8 mouse cellular contexts compared by ENCODE assay signal in the genomic region with DNA sequence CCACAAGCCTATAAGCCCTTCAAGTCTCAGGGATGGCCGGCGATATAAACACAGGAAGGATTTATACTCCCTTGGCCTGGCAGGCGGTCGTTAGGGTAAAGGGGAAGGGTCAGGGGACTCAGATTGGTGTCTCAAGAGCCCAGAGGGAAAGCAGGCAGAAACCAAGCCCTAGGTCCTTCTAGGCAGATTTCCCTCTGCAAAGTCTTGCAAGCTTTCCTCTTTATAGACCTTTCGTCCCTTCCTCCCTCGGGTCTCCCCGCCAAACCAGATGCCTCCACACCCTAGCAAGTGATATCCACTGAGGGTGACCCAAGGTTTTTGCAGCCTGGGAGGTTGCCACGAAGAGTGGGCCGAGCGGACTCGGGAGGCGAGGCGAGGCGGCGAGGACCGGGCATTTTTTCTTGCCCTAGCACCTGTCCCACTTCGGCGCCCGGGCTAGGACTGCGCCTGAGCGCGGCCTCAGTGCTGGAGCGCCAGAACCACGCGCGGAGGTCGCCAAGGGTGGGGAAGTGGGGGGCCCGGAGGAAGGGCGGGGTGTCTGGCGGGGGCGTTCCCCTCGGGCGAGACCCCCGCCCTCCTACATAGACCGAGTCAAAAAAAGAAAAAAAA. TPM values are rescaled to one million over a fixed set of nuclear protein-coding genes. Genes with fewer than 3 reads are reported as not detected.
A peak's percentile ranks its signal among the peaks of the same experiment; 100 is the strongest.
DNase-seq lines count a peak whose midpoint lies in the region; ATAC-seq and TF ChIP-seq lines count a peak whose summit lies in the region.

No protein-coding gene starts in this region.

- no peak for ATAC-seq in hindbrain, embryonic 13.5 days (ENCODE audit: low FRiP score)
- ATAC-seq in liver, embryonic 11.5 days (replicated peaks; ENCODE audit: low FRiP score), result no peak
- ATAC-seq in neural tube, embryonic 13.5 days (ENCODE audit: low read depth), result no peak

- H3K27me3 ChIP-seq in hindbrain, embryonic 13.5 days, result no peaks in the 10 kb centered on the region
- peaks cover 28% of the 10 kb centered on the region for H3K27me3 ChIP-seq in liver, embryonic 11.5 days (replicated peaks; ENCODE audit: control insufficient read depth, insufficient read depth, low read length)
- peaks cover 3% of the 10 kb centered on the region; the same call in 1 of the 2 replicates for H3K27me3 ChIP-seq in neural tube, embryonic 13.5 days

- H3K27ac ChIP-seq in embryonic fibroblast, embryonic 13.5 days (ENCODE audit: insufficient read depth, low read length), result no peak overlapping the region
- no peak overlapping the region for H3K27ac ChIP-seq in hindbrain, embryonic 13.5 days
- H3K27ac ChIP-seq in liver, embryonic 11.5 days (ENCODE audit: low read depth, low read length), result no peak overlapping the region
- H3K27ac ChIP-seq in neural tube, embryonic 13.5 days (replicated peaks), result no peak overlapping the region

- H3K4me3 ChIP-seq in embryonic fibroblast, embryonic 13.5 days (ENCODE audit: insufficient read depth, low read length), result peak overlapping the region; percentile 76; the same call in 1 of the 2 replicates
- H3K4me3 ChIP-seq in hindbrain, embryonic 13.5 days, result peak overlapping the region; percentile 59
- H3K4me3 ChIP-seq in liver, embryonic 11.5 days (ENCODE audit: low read depth, low read length), result peak overlapping the region; percentile 65
- H3K4me3 ChIP-seq in neural tube, embryonic 13.5 days, result peak overlapping the region; percentile 58

- TF ChIP-seq CTCF in embryonic fibroblast, embryonic 13.5 days (IDR thresholded peaks at IDR 0.05; ENCODE audit: borderline replicate concordance, insufficient read depth, low read length), result no peak

- intact Hi-C loops in heart, postnatal 25 days (cut with DNase I), result loop anchor here (1.0 to 2.0 kb wide), 3 partner anchors 18 to 55 kb away; no protein-coding TSS in a partner anchor

- peak overlapping the region; percentile 66 for H3K4me2 ChIP-seq in hindbrain, embryonic 13.5 days
- peak overlapping the region; percentile 76 for H3K4me2 ChIP-seq in liver, embryonic 11.5 days
- peak overlapping the region; percentile 65 for H3K4me2 ChIP-seq in neural tube, embryonic 13.5 days

- DNase-seq in heart, adult 11 months, result peak; percentile 88
- DNase-seq in heart, postnatal 25 days (ENCODE audit: low spot score), result no peak
- peak; percentile 36 for DNase-seq in adrenal gland, adult 2 months
- peak; percentile 36 for DNase-seq in liver, embryonic 11.5 days (ENCODE audit: low spot score)
- DNase-seq in adipocyte (ENCODE audit: low spot score), result no peak

- WGBS in hindbrain, embryonic 13.5 days, result 13% methylated on average over 35 of the region's 35 CpGs
- WGBS in liver, embryonic 11.5 days, result 9% methylated on average over 35 of the region's 35 CpGs
- WGBS in neural tube, embryonic 13.5 days, result 15% methylated on average over 34 of the region's 35 CpGs

- TF ChIP-seq POLR2A in embryonic fibroblast, embryonic 13.5 days (IDR thresholded peaks at IDR 0.05; ENCODE audit: low read depth, low read length), result no peak

- H3K4me1 ChIP-seq in embryonic fibroblast, embryonic 13.5 days (ENCODE audit: control insufficient read depth, insufficient read depth, low read length), result no peaks in the 10 kb centered on the region
- no peaks in the 10 kb centered on the region; the same call in 1 of the 2 replicates for H3K4me1 ChIP-seq in hindbrain, embryonic 13.5 days (replicated peaks)
- H3K4me1 ChIP-seq in liver, embryonic 11.5 days (replicated peaks; ENCODE audit: control insufficient read depth, insufficient read depth, low read length), result no peaks in the 10 kb centered on the region
- peaks cover 6% of the 10 kb centered on the region; the same call in 1 of the 2 replicates for H3K4me1 ChIP-seq in neural tube, embryonic 13.5 days (replicated peaks)

- H3K36me3 ChIP-seq in hindbrain, embryonic 13.5 days, result no peaks in the 10 kb centered on the region
- no peaks in the 10 kb centered on the region for H3K36me3 ChIP-seq in liver, embryonic 11.5 days (ENCODE audit: control insufficient read depth, insufficient read depth, low read length)
- no peaks in the 10 kb centered on the region for H3K36me3 ChIP-seq in neural tube, embryonic 13.5 days

- no peaks in the 10 kb centered on the region for H3K9me3 ChIP-seq in hindbrain, embryonic 13.5 days
- H3K9me3 ChIP-seq in liver, embryonic 11.5 days (ENCODE audit: control insufficient read depth, low read length), result no peaks in the 10 kb centered on the region
- no peaks in the 10 kb centered on the region for H3K9me3 ChIP-seq in neural tube, embryonic 13.5 days

- peak overlapping the region; percentile 65; the same call in 1 of the 2 replicates for H3K9ac ChIP-seq in hindbrain, embryonic 13.5 days
- H3K9ac ChIP-seq in liver, embryonic 11.5 days (ENCODE audit: low read depth, low read length), result peak overlapping the region; percentile 69
- H3K9ac ChIP-seq in neural tube, embryonic 13.5 days, result 0 out of 2 replicates have a peak overlapping the region, but pooled peaks have one; percentile 53

RNA-seq across cellular contexts. Expression of gene Bcorl1, which starts 0.6 kb away (rescaled TPM):
- total RNA-seq in heart, postnatal 25 days (2021), result 1 to 10 TPM; 5.3 to 7.6 TPM
- 10 to 100 TPM in 1 of 2 experiments, 1 to 10 TPM in 1; 9.4 to 11.5 TPM for total RNA-seq in adrenal gland, adult 2 months (2021)
- polyA plus RNA-seq in adrenal gland, adult 2 months (2012; rRNA removed), result 3.6 and 5.2 TPM in 2 replicates
- polyA plus RNA-seq in embryonic fibroblast, embryonic 13.5 days (2011; ENCODE audit: insufficient read length, low read depth, missing spikeins), result 9.2 and 9.7 TPM in 2 replicates
- 7.6 and 7.8 TPM in 2 replicates for polyA plus RNA-seq in hindbrain, embryonic 13.5 days (2015; fragmentation: Nextera tagmentation; extraction: Ambion mirVana)
- polyA plus RNA-seq in liver, embryonic 11.5 days (2014; fragmentation: Nextera tagmentation; extraction: Ambion mirVana), result 5.4 and 7.3 TPM in 2 replicates
- 5.8 and 7.8 TPM in 2 replicates for polyA plus RNA-seq in neural tube, embryonic 13.5 days (2015; fragmentation: Nextera tagmentation; extraction: Ambion mirVana)

Comparison
In these comparisons a context has a peak if more than half of its experiments do, and no peak if none do; other contexts are left out.
1. DNase-seq: peak in heart, adult 11 months (single experiment), adrenal gland, adult 2 months (single experiment) and liver, embryonic 11.5 days (single experiment); none in heart, postnatal 25 days (single experiment) and adipocyte (single experiment).
2. Peak in every context shown above with its lines, with median percentiles within 50 percentile points of each other: H3K4me3 ChIP-seq, H3K4me2 ChIP-seq and H3K9ac ChIP-seq.